In genomic region chr17:12146132-12146681, GRCm38 (mm10) we compare ENCODE assay signal across 18 mouse cellular contexts. TPM values are rescaled to one million over a fixed set of nuclear protein-coding genes. Genes with fewer than 3 reads are reported as not detected.
A peak's percentile ranks its signal among the peaks of the same experiment; 100 is the strongest.
DNase-seq lines count a peak whose midpoint lies in the region; TF ChIP-seq lines count a peak whose summit lies in the region.
"Had no signal": no experiment of that assay in that cellular context is flagged by ENCODE, and none has a peak within 500 bp of the region (broad histone marks: within the 10 kb centered on the region; RNA-seq: fewer than 3 reads in every experiment).

No protein-coding gene starts in this region.

- no peak for TF ChIP-seq CTCF in testis, adult 2 months (IDR thresholded peaks at IDR 0.05; ENCODE audit: control insufficient read depth, insufficient read depth, insufficient replicate concordance, low read depth, low read length)

- TF ChIP-seq POLR2A in testis, adult 2 months (IDR thresholded peaks at IDR 0.05; ENCODE audit: control insufficient read depth, low read depth, low read length): no peak

- H3K27me3 ChIP-seq in testis, adult 2 months (ENCODE audit: control insufficient read depth, insufficient read depth, low read length): no peaks in the 10 kb centered on the region
- H3K27me3 ChIP-seq: embryonic facial prominence, embryonic 13.5 days; limb, embryonic 13.5 days had no signal

- no peaks in the 10 kb centered on the region for H3K36me3 ChIP-seq in testis, adult 2 months (ENCODE audit: control insufficient read depth, insufficient read depth, low read length)

- peak overlapping the region; percentile 42; the same call in 1 of the 2 replicates for H3K27ac ChIP-seq in testis, adult 2 months (ENCODE audit: control insufficient read depth, insufficient read depth, low read depth, low read length)
- H3K27ac ChIP-seq: embryonic facial prominence, embryonic 13.5 days; heart, embryonic 10.5 days; limb, embryonic 13.5 days had no signal

- no peaks in the 10 kb centered on the region; the same call in 1 of the 2 replicates for H3K4me1 ChIP-seq in testis, adult 2 months (ENCODE audit: control insufficient read depth, insufficient read depth, low read length)
- H3K4me1 ChIP-seq: embryonic facial prominence, embryonic 13.5 days had no signal

- DNase-seq in layer of hippocampus, adult 9-11 months: peak; percentile 34
- no peak for DNase-seq in layer of hippocampus, postnatal 10 days (ENCODE audit: low spot score in 2 of 2)
- DNase-seq in testis, postnatal 10 days (ENCODE audit: low spot score): no peak
- peak; percentile 37 to 39 for DNase-seq in lung, postnatal 4 days
- DNase-seq in testis, postnatal 14 days (ENCODE audit: low spot score): peak; percentile 57
- no peak for DNase-seq in ovary, postnatal 14 days (ENCODE audit: low spot score)
- DNase-seq in urinary bladder, adult 18-20 months (ENCODE audit: low spot score in 2 of 2): no peak
- DNase-seq: adrenal gland, postnatal 14 days; cerebellum, adult 18-20 months; gastrocnemius, postnatal 36 days; heart, postnatal 4 days; kidney, adult 18-20 months; kidney, postnatal 14 days; lung, embryonic 14.5 days had no signal

- H3K4me3 ChIP-seq in testis, adult 2 months (ENCODE audit: control insufficient read depth, low read depth, low read length): no peak overlapping the region
- H3K4me3 ChIP-seq: embryonic facial prominence, embryonic 13.5 days; heart, embryonic 10.5 days; limb, embryonic 13.5 days had no signal

RNA-seq across cellular contexts. Expression of gene Agpat4, which starts 27.7 kb away (rescaled TPM):
- total RNA-seq in layer of hippocampus, postnatal 10 days (2021): 10 to 100 TPM; 62.8 to 65.0 TPM
- polyA plus RNA-seq in testis, adult 2 months (2012; rRNA removed): 10.8 and 18.4 TPM in 2 replicates

Comparison
In these comparisons a context has a peak if more than half of its experiments do, and no peak if none do; other contexts are left out.
1. DNase-seq: peak in layer of hippocampus, adult 9-11 months (single experiment), lung, postnatal 4 days (2 of 2) and testis, postnatal 14 days (single experiment); none in layer of hippocampus, postnatal 10 days (0 of 2), testis, postnatal 10 days (single experiment), ovary, postnatal 14 days (single experiment) and urinary bladder, adult 18-20 months (0 of 2).